Mouse (Mus musculus) forebrain, embryonic 14.5 days (tissue): Measurements from ENCODE around the gene Hdac6. TPM values are rescaled to one million over a fixed set of nuclear protein-coding genes. Genes with fewer than 3 reads are reported as not detected.

Experiments
- ATAC-seq: fragments of 200-750 bp; cut with Nextera tagmentation; 2 replicates; pipeline ENCODE4 v1.8.0; 2017; ENCODE audit warnings: mild to moderate bottlenecking, moderate library complexity
- DNase-seq: peaks from one replicate; pipeline ENCODE4 v3.0.0-alpha.2; 2015; ENCODE audit warnings: low spot score
- H3K27ac ChIP-seq: fragments of 300-500 bp; sonication (generic); 2 replicates; pipeline ENCODE4 v1.5.1; 2014; ENCODE audit warnings: low read depth, mild to moderate bottlenecking, control low read depth, low read length, moderate library complexity
- H3K27me3 ChIP-seq: fragments of 300-500 bp; sonication (generic); replicated peaks from 2 replicates; pipeline ENCODE4 v1.6.1; 2014; ENCODE audit warnings: low read length, control low read depth, mixed read lengths; ENCODE audit not compliant: control insufficient read depth, insufficient read depth
- H3K36me3 ChIP-seq: fragments of 300-500 bp; sonication (generic); 2 replicates; pipeline ENCODE4 v1.6.1; 2014; ENCODE audit warnings: low read length, control low read depth; ENCODE audit not compliant: control insufficient read depth, insufficient read depth
- H3K4me1 ChIP-seq: fragments of 300-500 bp; sonication (generic); 2 replicates; pipeline ENCODE4 v1.6.1; 2014; ENCODE audit warnings: antibody characterized with exemption, low read length, control low read depth; ENCODE audit not compliant: control insufficient read depth, insufficient read depth
- H3K4me2 ChIP-seq: fragments of 300-500 bp; sonication (generic); 2 replicates; pipeline ENCODE4 v1.6.1; 2014; ENCODE audit warnings: mild to moderate bottlenecking, control low read depth, low read length
- H3K4me3 ChIP-seq: fragments of 300-500 bp; sonication (generic); 2 replicates; pipeline ENCODE4 v1.5.1; 2014; ENCODE audit warnings: low read depth, low read length, control low read depth
- H3K9ac ChIP-seq: fragments of 300-500 bp; sonication (generic); 2 replicates; pipeline ENCODE4 v1.6.1; 2014; ENCODE audit warnings: mild to moderate bottlenecking, low read length, control low read depth, moderate library complexity
- H3K9me3 ChIP-seq: fragments of 300-500 bp; sonication (generic); replicated peaks from 2 replicates; pipeline ENCODE4 v1.6.1; 2016; ENCODE audit warnings: low read length, control low read depth, mixed read lengths; ENCODE audit not compliant: control insufficient read depth
- WGBS: fragments of 180-500 bp; shearing (Covaris S2); extraction: QIAGEN DNeasy Blood & Tissue Kit; methylation state at CpG from one replicate; pipeline ENCODE4 v1.1.7; 2014; 5-methylcytosine and 5-hydroxymethylcytosine counted together
- polyA plus RNA-seq: library from polyadenylated mRNA; unstranded; fragments of >200 nt; fragmentation: Nextera tagmentation; extraction: Ambion mirVana; gene quantifications from 2 replicates; pipeline ENCODE4 v1.2.1, GENCODE M21; 2014

Hdac6 gene
- 43.3 and 50.4 TPM in 2 replicates for polyA plus RNA-seq

DNA sequence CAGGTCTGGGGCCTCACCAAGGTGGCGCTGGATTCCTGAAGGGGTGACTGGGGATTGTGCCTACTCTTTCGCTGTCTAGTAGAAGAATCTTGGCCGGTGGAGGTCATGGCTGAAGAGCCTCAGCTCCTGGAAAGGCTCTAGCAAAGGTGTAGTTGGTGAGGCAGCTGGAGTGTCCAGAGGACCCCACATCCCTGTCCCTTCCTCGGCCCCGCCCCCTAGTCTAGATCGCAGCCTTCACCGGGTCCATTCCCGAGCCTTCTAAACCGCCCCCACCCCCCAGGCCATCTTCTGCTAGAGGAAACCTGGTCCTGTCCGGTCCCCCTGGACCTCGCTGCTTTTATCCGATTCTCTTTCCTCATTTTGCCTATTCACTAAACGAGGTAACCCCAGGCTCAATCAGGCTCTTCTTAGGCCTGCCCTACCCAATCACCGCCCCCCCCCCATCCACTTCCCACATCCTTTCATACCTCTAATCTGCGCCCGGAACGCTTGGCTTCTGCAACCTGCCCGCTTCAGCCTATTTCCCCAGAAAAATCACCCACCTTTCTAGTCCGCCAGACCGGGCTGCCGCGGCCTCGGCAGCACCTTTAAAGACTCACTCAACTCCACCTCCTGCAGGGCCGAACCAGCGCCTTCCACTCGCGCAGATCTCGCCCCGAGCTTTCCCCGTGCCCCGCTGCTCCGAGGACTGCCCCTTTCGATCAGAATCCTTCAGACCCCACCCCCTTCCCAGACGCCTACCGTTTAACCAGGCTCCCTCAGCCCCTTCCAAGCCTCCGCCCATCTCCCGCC is at the start of gene Hdac6:
Gene Hdac6 (minus strand): TSS at position 782 of the 792 bp plus-strand sequence.
- WGBS, result 31% methylated on average over 37 of the region's 37 CpGs
- H3K9ac ChIP-seq, result peak within 1 kb of the TSS; percentile 60
- peak within 1 kb of the TSS; percentile 44 for H3K4me3 ChIP-seq
- no peaks in the 10 kb centered on the region for H3K36me3 ChIP-seq
- H3K9me3 ChIP-seq, result no peaks in the 10 kb centered on the region
- no peak for DNase-seq
- H3K27me3 ChIP-seq, result no peaks in the 10 kb centered on the region
- peak; percentile 99 for ATAC-seq
- H3K4me1 ChIP-seq, result no peaks in the 10 kb centered on the region
- H3K4me2 ChIP-seq, result peak within 1 kb of the TSS; percentile 58
- peak within 1 kb of the TSS; percentile 36; the same call in 1 of the 2 replicates for H3K27ac ChIP-seq

DNA sequence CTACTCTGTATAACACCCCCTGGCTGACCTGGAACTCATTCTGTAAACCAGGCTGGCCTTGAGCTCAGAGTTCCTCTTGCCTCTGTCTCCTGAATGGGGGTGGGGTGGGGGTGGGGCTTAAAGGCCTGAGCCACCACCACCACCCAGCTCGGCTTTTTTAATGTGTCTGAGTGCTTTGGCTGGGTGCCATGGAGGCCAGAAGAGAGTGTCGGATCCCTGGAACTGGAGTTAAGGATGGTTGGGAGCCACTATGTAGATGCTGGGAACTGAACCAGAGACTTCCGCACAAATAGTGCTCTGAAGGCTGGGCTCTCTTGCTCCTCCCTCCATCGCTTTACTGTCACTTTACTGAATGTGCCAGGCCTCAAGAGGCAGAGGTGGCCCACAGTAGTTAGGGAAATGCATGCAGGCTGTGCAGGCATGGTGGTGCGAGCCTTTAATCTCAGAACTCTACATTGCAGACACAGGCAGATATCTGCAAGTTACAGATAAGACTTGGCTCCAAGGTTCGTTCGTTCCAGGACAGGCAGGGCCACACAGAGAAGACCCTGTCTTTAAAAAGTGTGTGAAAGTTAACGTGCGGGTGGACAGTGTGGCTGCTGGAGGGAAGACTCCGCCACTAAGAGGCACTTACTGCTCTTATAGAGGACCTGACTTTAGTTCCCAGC is 45.5 kb upstream of the Hdac6 start:
- Histone ChIP-seq H3K36me3 (no peaks in the 10 kb centered on the region), H3K27ac (no peak overlapping the region), H3K9me3 (no peaks in the 10 kb centered on the region), H3K4me2 (no peak overlapping the region), H3K4me3 (no peak overlapping the region), H3K9ac (no peak overlapping the region), H3K4me1 (no peaks in the 10 kb centered on the region), H3K27me3 (no peaks in the 10 kb centered on the region)
- WGBS, result 71% methylated on average over 10 of the region's 10 CpGs
- ATAC-seq (no peak), DNase-seq (no peak)

DNA sequence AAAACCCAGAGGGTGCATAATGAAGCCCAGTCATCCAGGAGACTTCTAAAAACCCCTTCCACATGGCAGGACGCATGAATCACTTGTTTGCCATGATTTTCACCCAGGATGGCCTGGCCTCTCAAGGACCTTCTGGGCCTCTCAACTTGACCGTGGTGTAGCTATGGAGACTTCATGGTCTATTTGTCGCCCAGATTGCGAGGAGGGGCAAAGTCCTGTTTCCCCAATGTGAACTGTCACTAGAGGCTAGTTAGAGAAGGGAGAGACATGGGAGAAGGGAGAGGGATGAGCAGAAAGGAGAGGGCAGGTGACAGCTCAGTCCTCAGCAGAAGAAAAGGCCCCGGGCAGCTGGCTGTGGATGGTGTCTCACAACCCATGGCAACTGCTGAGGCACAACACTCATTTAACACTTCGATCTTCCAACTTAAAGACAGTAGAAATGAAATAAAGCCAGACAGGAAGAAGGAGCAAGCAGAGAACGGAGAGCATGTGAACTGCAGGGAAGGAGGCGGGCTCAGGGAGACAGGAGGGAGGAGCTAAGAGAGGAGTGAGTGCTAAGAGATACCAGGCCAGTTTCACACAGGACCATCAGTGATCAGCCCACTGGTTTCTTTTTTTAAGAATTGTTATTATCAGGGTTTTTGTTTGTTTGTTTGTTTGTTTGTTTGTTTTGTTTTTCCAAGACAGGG is 44.8 kb upstream of the Hdac6 start:
- Histone ChIP-seq H3K27me3 (no peaks in the 10 kb centered on the region), H3K36me3 (no peaks in the 10 kb centered on the region), H3K9me3 (no peaks in the 10 kb centered on the region), H3K27ac (no peak overlapping the region), H3K4me3 (no peak overlapping the region), H3K9ac (no peak overlapping the region), H3K4me1 (no peaks in the 10 kb centered on the region), H3K4me2 (no peak overlapping the region)
- DNase-seq (no peak), ATAC-seq (no peak)
- 70% methylated on average over 8 of the region's 8 CpGs for WGBS

DNA sequence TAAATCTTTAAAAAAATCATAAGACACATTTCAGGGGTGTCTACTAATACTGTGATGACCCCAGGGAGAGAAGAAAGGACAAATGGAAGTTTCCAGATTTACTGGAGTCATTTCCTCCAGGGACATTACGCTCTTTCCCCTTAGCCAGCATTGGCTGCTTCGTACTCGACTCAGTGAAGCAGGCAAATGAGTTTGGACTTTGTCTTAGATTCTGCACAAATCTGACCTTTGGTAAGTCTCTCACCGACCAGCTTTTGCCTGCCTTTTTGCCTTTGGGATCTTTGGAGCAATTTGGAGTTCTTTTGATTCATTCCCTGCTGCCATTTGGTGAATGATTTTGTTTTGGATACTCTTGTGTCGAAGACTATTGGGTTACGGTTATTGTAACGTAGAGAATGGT is 33.7 kb upstream of the Hdac6 start:
- Histone ChIP-seq H3K27ac (no peak overlapping the region), H3K4me1 (no peaks in the 10 kb centered on the region), H3K4me2 (no peak overlapping the region), H3K27me3 (no peaks in the 10 kb centered on the region), H3K9ac (no peak overlapping the region), H3K9me3 (no peaks in the 10 kb centered on the region), H3K36me3 (no peaks in the 10 kb centered on the region), H3K4me3 (no peak overlapping the region)
- 88% methylated on average over 7 of the region's 7 CpGs for WGBS
- ATAC-seq (no peak), DNase-seq (no peak)

DNA sequence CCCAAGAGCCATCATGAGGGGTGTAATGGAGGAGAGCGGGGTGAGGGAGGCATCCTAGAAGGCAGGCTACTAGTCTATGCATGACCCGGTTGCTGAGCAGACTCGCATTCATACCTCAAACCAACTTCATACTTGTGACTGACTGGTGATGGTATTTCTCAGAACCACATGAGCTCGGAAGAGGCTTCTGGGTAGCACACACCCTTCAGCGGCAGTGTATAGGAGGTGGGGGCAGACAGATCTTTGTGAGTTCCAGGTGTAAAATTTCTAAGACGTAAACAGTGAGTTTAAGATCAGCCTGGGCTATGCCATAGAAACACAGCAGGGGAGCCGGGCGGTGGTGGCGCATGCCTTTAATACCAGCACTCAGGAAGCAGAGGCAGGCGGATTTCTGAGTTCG is 30.2 kb upstream of the Hdac6 start, which contains the start of gene Gata1:
Gene Gata1 (minus strand): TSS at position 180 of the 400 bp plus-strand sequence.
- DNase-seq, result no peak

DNA sequence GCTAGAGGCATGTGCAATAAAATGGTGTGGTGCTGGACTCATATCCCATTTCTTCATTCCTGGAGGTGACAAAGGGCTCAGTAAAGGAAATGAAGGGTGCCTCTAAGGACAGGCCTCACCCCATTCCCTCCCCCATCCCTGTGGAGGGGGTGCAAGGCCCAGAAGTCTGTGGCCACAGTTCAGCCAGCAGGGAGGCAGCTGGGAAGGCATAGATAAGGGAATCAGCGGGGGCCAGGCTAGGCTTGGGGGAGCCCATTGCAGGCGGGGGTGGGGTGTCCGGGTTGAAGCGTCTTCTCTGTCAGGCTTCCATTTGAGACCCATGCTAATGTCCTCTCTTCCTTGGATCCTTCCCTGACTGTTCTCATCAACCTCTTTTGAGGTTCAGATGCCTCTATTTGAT is 23.6 kb upstream of the Hdac6 start:
- ATAC-seq, result no peak
- Histone ChIP-seq H3K4me1 (no peaks in the 10 kb centered on the region), H3K9ac (no peak overlapping the region), H3K36me3 (no peaks in the 10 kb centered on the region), H3K9me3 (no peaks in the 10 kb centered on the region), H3K27ac (no peak overlapping the region), H3K4me3 (no peak overlapping the region), H3K27me3 (no peaks in the 10 kb centered on the region), H3K4me2 (no peak overlapping the region)
- WGBS, result 91% methylated on average over 3 of the region's 4 CpGs
- DNase-seq, result no peak

More for the DNA sequence above, 30.2 kb upstream of the Hdac6 start, which contains the start of gene Gata1:
- no peaks in the 10 kb centered on the region for H3K36me3 ChIP-seq
- H3K27me3 ChIP-seq, result no peaks in the 10 kb centered on the region
- H3K27ac ChIP-seq, result no peak within 1 kb of the TSS
- no peaks in the 10 kb centered on the region for H3K9me3 ChIP-seq
- 92% methylated on average over 11 of the region's 11 CpGs for WGBS
- H3K4me3 ChIP-seq, result no peak within 1 kb of the TSS
- H3K9ac ChIP-seq, result no peak within 1 kb of the TSS
- ATAC-seq, result no peak
- no peaks in the 10 kb centered on the region for H3K4me1 ChIP-seq
- no peak within 1 kb of the TSS for H3K4me2 ChIP-seq

DNA sequence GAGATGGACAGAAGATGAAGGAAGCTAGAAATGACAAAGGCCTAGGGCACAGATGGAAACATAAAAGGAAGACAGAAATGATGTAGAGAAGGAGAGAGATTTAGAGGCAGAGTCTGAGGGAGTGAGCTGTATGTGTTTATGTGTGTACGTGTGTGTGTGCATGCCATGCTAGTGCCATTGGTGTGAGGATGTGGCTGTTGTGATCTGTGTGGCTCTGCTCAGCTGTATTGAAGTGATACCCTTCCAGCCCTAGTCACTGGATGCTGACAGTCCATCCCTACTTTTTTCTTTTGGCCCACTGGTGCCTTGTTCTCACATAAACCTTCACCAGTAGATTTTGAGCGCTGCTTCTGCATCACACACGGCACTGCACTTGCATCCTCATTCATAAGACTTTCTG is 21.2 kb upstream of the Hdac6 start:
- Histone ChIP-seq H3K36me3 (no peaks in the 10 kb centered on the region), H3K4me2 (no peak overlapping the region), H3K27me3 (no peaks in the 10 kb centered on the region), H3K9ac (no peak overlapping the region), H3K4me1 (no peaks in the 10 kb centered on the region), H3K27ac (no peak overlapping the region), H3K9me3 (no peaks in the 10 kb centered on the region), H3K4me3 (no peak overlapping the region)
- ATAC-seq (no peak), DNase-seq (no peak)
- 89% methylated on average over 3 of the region's 3 CpGs for WGBS

DNA sequence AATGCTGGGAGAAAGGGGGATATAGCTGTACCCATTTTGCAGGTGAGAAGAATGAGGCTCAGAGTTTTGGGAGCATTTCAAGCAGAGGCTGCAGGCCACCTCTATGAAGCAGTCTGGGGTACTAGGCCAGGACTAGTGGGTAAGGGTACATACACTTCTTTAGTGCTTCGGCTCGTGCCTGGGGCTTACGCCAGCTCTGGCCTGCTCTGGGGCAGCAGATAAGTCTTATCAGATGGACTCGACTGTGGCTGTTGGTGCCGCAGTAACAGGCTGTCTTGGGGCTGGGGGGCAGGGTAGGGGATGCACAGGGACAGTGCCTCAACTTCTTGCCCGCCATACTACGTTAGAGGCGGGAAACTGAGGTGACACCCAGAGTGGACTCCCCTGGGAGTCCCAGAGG is 20.5 kb upstream of the Hdac6 start:
- no peak overlapping the region for H3K4me3 ChIP-seq
- DNase-seq (no peak), ATAC-seq (no peak)
- H3K27ac ChIP-seq, result no peak overlapping the region
- H3K9me3 ChIP-seq, result no peaks in the 10 kb centered on the region
- H3K4me1 ChIP-seq, result no peaks in the 10 kb centered on the region
- 89% methylated on average over 8 of the region's 8 CpGs for WGBS
- H3K9ac ChIP-seq, result no peak overlapping the region
- no peak overlapping the region for H3K4me2 ChIP-seq
- no peaks in the 10 kb centered on the region for H3K36me3 ChIP-seq
- no peaks in the 10 kb centered on the region for H3K27me3 ChIP-seq
